Mouse (Mus musculus) lung, postnatal 0 days (tissue): ENCODE measurements at regions not wholly inside any gene's neighbourhood (a gene's known extent, or its start where the extent isn't known, plus 50 kb on each side); places are given as distances from the start of the nearest gene placed in this dataset.

Experiments
- CTCF ChIP-seq: IDR thresholded peaks from 2 replicates; pipeline ENCODE4 v1.5.1; 2016; ENCODE audit warnings: antibody characterized with exemption, mild to moderate bottlenecking
- EP300 ChIP-seq: IDR thresholded peaks from 2 replicates; pipeline ENCODE4 v1.6.1; 2016; ENCODE audit warnings: antibody characterized with exemption, mild to moderate bottlenecking, control low read depth

- TF ChIP-seq EP300 = no peak
- no peak for TF ChIP-seq CTCF
Observed at GRCm38 (mm10) chr3:34920497-34920896, 270.3 kb downstream of the Sox2 start.
